Mouse (Mus musculus): ENCODE measurements around the gene Myo7a. TPM values are rescaled to one million over a fixed set of nuclear protein-coding genes. Genes with fewer than 3 reads are reported as not detected.

Gene Myo7a
- polyA plus RNA-seq, 1 experiment from 2014 or later, result 7.7 TPM

- Histone ChIP-seq H3K27ac (ENCODE audit: low read depth, low read length) (no peak overlapping the region), H3K9ac (ENCODE audit: low read length) (no peak overlapping the region), H3K4me1 (ENCODE audit: control insufficient read depth, insufficient read depth, low read length) (no peaks in the 10 kb centered on the region), H3K4me2 (ENCODE audit: low read length) (no peak overlapping the region), H3K4me3 (ENCODE audit: low read depth, low read length) (no peak overlapping the region), H3K27me3 (replicated peaks; ENCODE audit: control insufficient read depth, insufficient read depth, low read length) (no peaks in the 10 kb centered on the region), H3K36me3 (ENCODE audit: control insufficient read depth, insufficient read depth, low read length) (peaks cover 4% of the 10 kb centered on the region; the same call in 1 of the 2 replicates), H3K9me3 (replicated peaks; ENCODE audit: control insufficient read depth, low read length) (no peaks in the 10 kb centered on the region)
- WGBS, result 85% methylated on average over 11 of the region's 11 CpGs
- no peak for DNase-seq (ENCODE audit: low spot score)
- ATAC-seq, result no peak
Measured at GRCm38 (mm10) chr7:98066229-98066628, 53.1 kb downstream of the Myo7a start.

GRCm38 (mm10) chr7:98054942-98055341 is 64.4 kb downstream of the Myo7a start:
- Histone ChIP-seq H3K4me1 (ENCODE audit: control insufficient read depth, insufficient read depth, low read length) (no peaks in the 10 kb centered on the region), H3K4me2 (ENCODE audit: low read length) (no peak overlapping the region), H3K9ac (ENCODE audit: low read length) (no peak overlapping the region), H3K9me3 (replicated peaks; ENCODE audit: control insufficient read depth, low read length) (no peaks in the 10 kb centered on the region), H3K27me3 (replicated peaks; ENCODE audit: control insufficient read depth, insufficient read depth, low read length) (no peaks in the 10 kb centered on the region), H3K36me3 (ENCODE audit: control insufficient read depth, insufficient read depth, low read length) (no peaks in the 10 kb centered on the region), H3K4me3 (ENCODE audit: low read depth, low read length) (no peak overlapping the region), H3K27ac (ENCODE audit: low read depth, low read length) (no peak overlapping the region)
- DNase-seq (ENCODE audit: low spot score), result no peak
- no peak for ATAC-seq
- WGBS, result 77% methylated on average over 8 of the region's 8 CpGs

GRCm38 (mm10) chr7:98054461-98054860 is 64.9 kb downstream of the Myo7a start:
- no peak overlapping the region for H3K4me2 ChIP-seq (ENCODE audit: low read length)
- no peaks in the 10 kb centered on the region for H3K4me1 ChIP-seq (ENCODE audit: control insufficient read depth, insufficient read depth, low read length)
- no peaks in the 10 kb centered on the region for H3K36me3 ChIP-seq (ENCODE audit: control insufficient read depth, insufficient read depth, low read length)
- H3K27me3 ChIP-seq (replicated peaks; ENCODE audit: control insufficient read depth, insufficient read depth, low read length), result no peaks in the 10 kb centered on the region
- H3K4me3 ChIP-seq (ENCODE audit: low read depth, low read length), result no peak overlapping the region
- no peak for ATAC-seq
- H3K9me3 ChIP-seq (replicated peaks; ENCODE audit: control insufficient read depth, low read length), result no peaks in the 10 kb centered on the region
- H3K9ac ChIP-seq (ENCODE audit: low read length), result no peak overlapping the region
- no peak for DNase-seq (ENCODE audit: low spot score)
- no peak overlapping the region for H3K27ac ChIP-seq (ENCODE audit: low read depth, low read length)
- 94% methylated on average over 9 of the region's 9 CpGs for WGBS

- Histone ChIP-seq H3K9ac (ENCODE audit: low read length) (no peak overlapping the region), H3K4me2 (ENCODE audit: low read length) (no peak overlapping the region), H3K27ac (ENCODE audit: low read depth, low read length) (no peak overlapping the region), H3K9me3 (replicated peaks; ENCODE audit: control insufficient read depth, low read length) (no peaks in the 10 kb centered on the region), H3K4me3 (ENCODE audit: low read depth, low read length) (no peak overlapping the region), H3K36me3 (ENCODE audit: control insufficient read depth, insufficient read depth, low read length) (no peaks in the 10 kb centered on the region), H3K27me3 (replicated peaks; ENCODE audit: control insufficient read depth, insufficient read depth, low read length) (no peaks in the 10 kb centered on the region), H3K4me1 (ENCODE audit: control insufficient read depth, insufficient read depth, low read length) (no peaks in the 10 kb centered on the region)
- no peak for ATAC-seq
- 18% methylated on average over 8 of the region's 8 CpGs for WGBS
- peak; percentile 38 for DNase-seq (ENCODE audit: low spot score)
Measured at GRCm38 (mm10) chr7:98051980-98052379, 67.3 kb downstream of the Myo7a start.

GRCm38 (mm10) chr7:98048101-98048824 is 71.1 kb downstream of the Myo7a start:
- DNase-seq (ENCODE audit: low spot score) (no peak), ATAC-seq (no peak)
- H3K4me3 ChIP-seq (ENCODE audit: low read depth, low read length), result no peak overlapping the region
- no peaks in the 10 kb centered on the region for H3K27me3 ChIP-seq (replicated peaks; ENCODE audit: control insufficient read depth, insufficient read depth, low read length)
- H3K9ac ChIP-seq (ENCODE audit: low read length), result no peak overlapping the region
- H3K27ac ChIP-seq (ENCODE audit: low read depth, low read length), result no peak overlapping the region
- H3K36me3 ChIP-seq (ENCODE audit: control insufficient read depth, insufficient read depth, low read length), result no peaks in the 10 kb centered on the region
- WGBS, result 85% methylated on average over 9 of the region's 9 CpGs
- no peaks in the 10 kb centered on the region for H3K4me1 ChIP-seq (ENCODE audit: control insufficient read depth, insufficient read depth, low read length)
- H3K9me3 ChIP-seq (replicated peaks; ENCODE audit: control insufficient read depth, low read length), result no peaks in the 10 kb centered on the region
- H3K4me2 ChIP-seq (ENCODE audit: low read length), result no peak overlapping the region

GRCm38 (mm10) chr7:98002617-98003016 is 116.7 kb downstream of the Myo7a start:
- no peak overlapping the region for H3K27ac ChIP-seq (ENCODE audit: low read depth, low read length)
- no peak overlapping the region for H3K4me2 ChIP-seq (ENCODE audit: low read length)
- 87% methylated on average over 7 of the region's 7 CpGs for WGBS
- ATAC-seq, result no peak
- no peaks in the 10 kb centered on the region for H3K27me3 ChIP-seq (replicated peaks; ENCODE audit: control insufficient read depth, insufficient read depth, low read length)
- H3K4me3 ChIP-seq (ENCODE audit: low read depth, low read length), result no peak overlapping the region
- no peak for DNase-seq (ENCODE audit: low spot score)
- H3K9ac ChIP-seq (ENCODE audit: low read length), result no peak overlapping the region
- H3K4me1 ChIP-seq (ENCODE audit: control insufficient read depth, insufficient read depth, low read length), result no peaks in the 10 kb centered on the region
- H3K36me3 ChIP-seq (ENCODE audit: control insufficient read depth, insufficient read depth, low read length), result no peaks in the 10 kb centered on the region
- H3K9me3 ChIP-seq (replicated peaks; ENCODE audit: control insufficient read depth, low read length), result no peaks in the 10 kb centered on the region

Other genes starting within 250 kb of the Myo7a start
- gene Gdpd4, start 199.6 kb downstream of the Myo7a start, polyA plus RNA-seq (2014; fragmentation: Nextera tagmentation; extraction: Ambion mirVana), result not detected in 2 replicates
- gene Omp, start 26.0 kb upstream of the Myo7a start, polyA plus RNA-seq (2014; fragmentation: Nextera tagmentation; extraction: Ambion mirVana), result 0.30 and 0.32 TPM in 2 replicates
- gene Capn5, start 58.8 kb upstream of the Myo7a start, polyA plus RNA-seq (2014; fragmentation: Nextera tagmentation; extraction: Ambion mirVana), result 6.1 and 8.2 TPM in 2 replicates
- 0.19 and 0.32 TPM in 2 replicates for gene B3gnt6, start 80.0 kb upstream of the Myo7a start, polyA plus RNA-seq (2014; fragmentation: Nextera tagmentation; extraction: Ambion mirVana)
- gene Acer3, start 201.7 kb upstream of the Myo7a start, polyA plus RNA-seq (2014; fragmentation: Nextera tagmentation; extraction: Ambion mirVana), result 10.1 and 11.3 TPM in 2 replicates
- gene Tsku, start 241.8 kb upstream of the Myo7a start, polyA plus RNA-seq (2014; fragmentation: Nextera tagmentation; extraction: Ambion mirVana), result 10.5 and 10.8 TPM in 2 replicates